Mouse (Mus musculus): ENCODE results near the gene Plvap.

- TF ChIP-seq POLR2AphosphoS5 (IDR thresholded peaks at IDR 0.05; ENCODE audit: insufficient replicate concordance, low read depth, low read length): no peak
- no peak for TF ChIP-seq GATA1 (IDR thresholded peaks at IDR 0.05; ENCODE audit: borderline replicate concordance, low read length)
These were observed 15.1 kb downstream of the Plvap start for GRCm38 (mm10) chr8:71496481-71496880.

Measured in G1E (cell line).